Mouse (Mus musculus): ENCODE measurements around the gene Calhm6. TPM values are rescaled to one million over a fixed set of nuclear protein-coding genes. Genes with fewer than 3 reads are reported as not detected.
A peak's percentile ranks its signal among the peaks of the same experiment; 100 is the strongest.

Gene Calhm6
- polyA plus RNA-seq, 1 experiment from 2014 or later = 0.42 TPM

DNA sequence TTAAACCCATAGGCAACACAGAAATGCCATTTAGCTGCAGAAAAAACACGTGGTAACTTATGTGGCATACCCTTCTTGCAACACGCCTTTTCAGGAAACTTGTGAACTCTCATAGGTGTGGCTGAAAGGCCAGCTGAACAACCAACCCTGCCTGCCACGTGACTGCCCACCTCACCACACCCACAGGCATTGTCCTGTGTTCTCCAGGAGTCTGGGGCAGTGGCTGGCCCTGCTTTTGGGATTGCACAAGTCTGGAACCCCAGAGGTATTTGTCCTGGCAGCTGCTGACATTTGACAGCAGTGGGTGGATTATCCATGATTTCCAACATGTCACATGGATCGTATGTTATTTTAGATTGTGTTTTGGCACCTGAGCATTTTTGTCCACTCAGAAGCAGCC lies 12.0 kb upstream of the Calhm6 start:
- Histone ChIP-seq H3K4me1 (no peaks in the 10 kb centered on the region), H3K4me2 (replicated peaks) (no peak overlapping the region), H3K36me3 (no peaks in the 10 kb centered on the region), H3K4me3 (no peak overlapping the region), H3K27me3 (no peaks in the 10 kb centered on the region), H3K9ac (replicated peaks) (no peak overlapping the region), H3K9me3 (no peaks in the 10 kb centered on the region), H3K27ac (replicated peaks) (no peak overlapping the region)
- no peak for ATAC-seq (replicated peaks)
- whole genome bisulfite sequencing = 69% methylated on average over 4 of the region's 4 CpGs

DNA sequence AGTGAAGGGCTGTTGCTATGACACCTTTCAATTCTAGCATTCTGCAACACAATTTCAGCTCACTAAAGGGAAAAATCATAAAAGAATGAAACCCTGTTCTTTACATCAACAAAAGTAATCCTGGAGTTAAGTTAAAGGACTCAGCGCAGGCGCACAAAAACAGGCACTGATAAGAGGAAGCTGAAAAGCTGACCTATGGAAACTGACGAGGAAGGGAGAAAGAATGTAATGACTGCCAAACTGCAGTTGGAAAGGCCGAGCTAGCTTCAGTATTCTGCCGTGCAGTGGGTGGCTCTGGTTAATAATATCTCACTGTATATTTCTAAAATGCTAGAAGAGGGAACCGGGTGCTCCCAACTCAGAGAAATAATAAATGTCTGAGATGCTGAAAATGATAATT lies 10.2 kb upstream of the Calhm6 start:
- Histone ChIP-seq H3K4me1 (no peaks in the 10 kb centered on the region), H3K4me3 (no peak overlapping the region), H3K9me3 (no peaks in the 10 kb centered on the region), H3K9ac (replicated peaks) (no peak overlapping the region), H3K27ac (replicated peaks) (no peak overlapping the region), H3K27me3 (no peaks in the 10 kb centered on the region), H3K4me2 (replicated peaks) (no peak overlapping the region), H3K36me3 (no peaks in the 10 kb centered on the region)
- no peak for ATAC-seq (replicated peaks)
- 72% methylated on average over 6 of the region's 6 CpGs for WGBS

DNA sequence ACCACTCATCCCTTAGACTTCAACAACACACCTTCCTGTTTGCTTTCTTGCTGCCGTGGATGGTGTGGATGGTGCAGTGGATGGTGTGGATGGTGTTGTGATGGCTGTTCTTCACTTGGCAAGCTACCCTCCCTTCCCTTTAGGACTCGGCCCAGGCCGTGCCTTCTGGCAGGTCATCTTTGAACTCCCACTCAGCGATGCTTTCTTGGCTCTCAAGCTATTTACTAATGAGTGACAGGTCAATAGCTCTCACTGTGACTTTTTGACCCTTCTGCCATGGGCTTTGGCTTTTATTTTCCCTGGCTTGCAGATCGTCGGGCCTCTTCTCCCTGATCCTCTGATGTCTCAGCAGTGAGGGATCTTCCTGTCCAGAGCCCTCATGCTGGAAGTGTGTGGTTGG lies 8.6 kb upstream of the Calhm6 start:
- Histone ChIP-seq H3K4me2 (replicated peaks) (no peak overlapping the region), H3K4me3 (no peak overlapping the region), H3K4me1 (no peaks in the 10 kb centered on the region), H3K9me3 (no peaks in the 10 kb centered on the region), H3K36me3 (no peaks in the 10 kb centered on the region), H3K9ac (replicated peaks) (no peak overlapping the region), H3K27ac (replicated peaks) (no peak overlapping the region), H3K27me3 (no peaks in the 10 kb centered on the region)
- no peak for ATAC-seq (replicated peaks)
- WGBS = 34% methylated on average over 6 of the region's 6 CpGs

DNA sequence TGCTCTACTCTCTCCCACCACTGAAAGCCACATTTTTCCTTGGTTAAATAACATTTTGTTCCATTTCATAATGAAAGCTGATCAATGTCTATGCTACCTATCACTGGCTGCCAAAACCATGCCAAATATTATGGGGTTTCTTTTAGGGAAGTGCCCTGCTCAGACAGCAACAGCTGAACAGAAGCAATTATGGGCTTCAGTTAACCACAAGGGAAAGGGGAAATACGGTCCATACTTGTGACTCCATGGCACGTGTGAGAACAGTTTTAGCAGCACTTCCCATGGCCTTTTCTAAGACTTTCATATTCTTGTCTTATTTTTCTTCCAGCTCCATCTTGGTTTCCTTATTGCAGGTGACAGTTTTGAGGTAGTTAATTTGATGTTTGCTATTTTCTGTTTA lies 3.6 kb upstream of the Calhm6 start:
- no peak overlapping the region for H3K27ac ChIP-seq (replicated peaks)
- H3K4me3 ChIP-seq = no peak overlapping the region
- no peak for ATAC-seq (replicated peaks)
- H3K9me3 ChIP-seq = no peaks in the 10 kb centered on the region
- 81% methylated on average over 2 of the region's 2 CpGs for WGBS
- no peak overlapping the region for H3K4me2 ChIP-seq (replicated peaks)
- no peaks in the 10 kb centered on the region for H3K27me3 ChIP-seq
- no peaks in the 10 kb centered on the region for H3K36me3 ChIP-seq
- H3K9ac ChIP-seq (replicated peaks) = no peak overlapping the region
- H3K4me1 ChIP-seq = no peaks in the 10 kb centered on the region

DNA sequence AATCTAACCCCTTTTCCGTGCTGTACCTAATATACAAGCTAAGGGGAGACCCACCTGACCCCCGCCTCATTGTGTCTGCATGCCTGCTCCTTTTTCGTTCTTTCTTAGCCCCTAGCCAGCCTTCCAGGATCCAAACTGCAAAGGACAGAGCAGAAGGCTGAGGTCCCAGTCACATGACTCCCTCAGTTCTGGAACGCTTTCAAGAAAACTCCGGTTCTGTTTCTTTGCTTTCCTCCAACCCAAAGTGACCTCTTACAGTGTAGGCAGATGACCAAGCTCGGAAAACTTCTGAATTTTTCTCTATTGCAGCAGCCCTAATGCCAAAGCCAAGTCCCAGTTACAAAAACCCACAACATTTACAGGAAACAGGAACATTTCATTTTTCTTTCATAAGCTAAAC lies 607 bp upstream of the Calhm6 start:
- H3K9ac ChIP-seq (replicated peaks) = no peak overlapping the region
- WGBS = 83% methylated on average over 6 of the region's 6 CpGs

DNA sequence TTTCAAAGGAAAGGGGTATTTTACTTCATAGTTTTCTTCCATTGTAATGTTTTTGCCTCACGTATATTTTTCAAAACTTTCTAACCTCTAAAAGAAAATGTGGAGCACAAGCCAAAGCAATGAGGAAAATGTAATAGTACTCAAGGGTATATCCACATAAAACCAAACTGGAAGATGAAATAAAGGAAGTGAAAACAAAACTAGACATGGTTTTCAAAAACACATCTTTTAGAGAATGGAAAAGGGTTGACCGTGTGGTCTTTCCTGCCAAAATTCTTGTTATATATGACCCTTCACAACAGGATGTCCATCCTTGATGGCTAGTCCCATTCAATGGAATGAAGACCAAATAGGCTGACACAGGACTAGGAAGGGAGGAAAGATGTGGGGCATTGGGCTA lies 9.4 kb downstream of the Calhm6 start:
- Histone ChIP-seq H3K27ac (replicated peaks) (no peak overlapping the region), H3K9me3 (no peaks in the 10 kb centered on the region), H3K27me3 (no peaks in the 10 kb centered on the region), H3K4me3 (no peak overlapping the region), H3K9ac (replicated peaks) (no peak overlapping the region), H3K4me1 (no peaks in the 10 kb centered on the region), H3K36me3 (no peaks in the 10 kb centered on the region), H3K4me2 (replicated peaks) (no peak overlapping the region)
- WGBS = 91% methylated on average over 2 of the region's 2 CpGs
- ATAC-seq (replicated peaks) = no peak

More for the DNA sequence above, 607 bp upstream of the Calhm6 start:
- H3K4me2 ChIP-seq (replicated peaks) = no peak overlapping the region
- no peak for ATAC-seq (replicated peaks)
- no peaks in the 10 kb centered on the region for H3K27me3 ChIP-seq
- H3K4me1 ChIP-seq = no peaks in the 10 kb centered on the region
- H3K4me3 ChIP-seq = no peak overlapping the region
- no peak overlapping the region for H3K27ac ChIP-seq (replicated peaks)
- no peaks in the 10 kb centered on the region for H3K36me3 ChIP-seq
- H3K9me3 ChIP-seq = no peaks in the 10 kb centered on the region

DNA sequence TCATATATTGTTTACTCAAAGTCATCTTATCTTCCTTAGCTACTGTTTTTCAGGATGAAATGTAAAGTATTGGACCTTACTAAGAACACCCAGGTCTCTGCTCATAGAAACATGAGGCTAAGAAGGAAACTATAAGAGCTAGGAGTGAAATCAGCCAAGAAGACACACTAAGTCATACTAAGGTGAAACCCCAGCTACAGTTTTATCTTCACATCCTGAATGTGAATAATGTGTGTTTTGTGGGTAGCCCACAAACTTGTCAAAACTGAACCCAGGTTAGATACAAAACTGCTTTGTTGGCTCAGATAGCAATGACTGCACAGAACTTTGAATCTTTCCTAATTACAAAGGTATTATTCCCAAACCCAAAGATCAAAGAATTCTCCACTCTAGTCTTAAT lies 10.0 kb downstream of the Calhm6 start:
- no peaks in the 10 kb centered on the region for H3K27me3 ChIP-seq
- H3K9ac ChIP-seq (replicated peaks) = no peak overlapping the region
- no peak overlapping the region for H3K4me3 ChIP-seq
- no peak overlapping the region for H3K4me2 ChIP-seq (replicated peaks)
- no peak overlapping the region for H3K27ac ChIP-seq (replicated peaks)
- no peaks in the 10 kb centered on the region for H3K36me3 ChIP-seq
- ATAC-seq (replicated peaks) = no peak
- no peaks in the 10 kb centered on the region for H3K4me1 ChIP-seq
- H3K9me3 ChIP-seq = no peaks in the 10 kb centered on the region

DNA sequence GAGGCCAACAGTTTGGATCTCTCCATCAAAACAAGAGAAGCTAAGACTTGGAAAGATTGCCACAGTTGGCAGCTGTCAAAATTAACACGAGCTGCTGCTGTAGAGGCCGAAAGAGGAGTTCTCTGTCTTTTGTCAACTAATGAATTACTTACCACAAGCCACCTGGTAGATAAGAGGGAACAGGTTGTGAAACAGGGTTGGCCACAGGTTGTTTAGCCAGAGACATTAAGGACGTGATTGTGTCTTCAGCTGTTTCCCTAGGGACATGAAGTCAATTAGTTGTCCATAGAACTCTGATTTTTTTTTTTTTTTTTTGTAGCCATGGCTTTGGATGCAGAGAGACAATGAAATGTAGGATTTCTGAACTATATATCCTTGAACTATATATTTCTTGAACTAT lies 10.7 kb downstream of the Calhm6 start:
- H3K36me3 ChIP-seq = no peaks in the 10 kb centered on the region
- H3K4me2 ChIP-seq (replicated peaks) = no peak overlapping the region
- no peak overlapping the region for H3K9ac ChIP-seq (replicated peaks)
- whole genome bisulfite sequencing = 60% methylated on average over 3 of the region's 3 CpGs
- no peaks in the 10 kb centered on the region for H3K4me1 ChIP-seq
- H3K27me3 ChIP-seq = no peaks in the 10 kb centered on the region
- no peak for ATAC-seq (replicated peaks)
- no peak overlapping the region for H3K4me3 ChIP-seq
- H3K9me3 ChIP-seq = no peaks in the 10 kb centered on the region
- no peak overlapping the region for H3K27ac ChIP-seq (replicated peaks)

DNA sequence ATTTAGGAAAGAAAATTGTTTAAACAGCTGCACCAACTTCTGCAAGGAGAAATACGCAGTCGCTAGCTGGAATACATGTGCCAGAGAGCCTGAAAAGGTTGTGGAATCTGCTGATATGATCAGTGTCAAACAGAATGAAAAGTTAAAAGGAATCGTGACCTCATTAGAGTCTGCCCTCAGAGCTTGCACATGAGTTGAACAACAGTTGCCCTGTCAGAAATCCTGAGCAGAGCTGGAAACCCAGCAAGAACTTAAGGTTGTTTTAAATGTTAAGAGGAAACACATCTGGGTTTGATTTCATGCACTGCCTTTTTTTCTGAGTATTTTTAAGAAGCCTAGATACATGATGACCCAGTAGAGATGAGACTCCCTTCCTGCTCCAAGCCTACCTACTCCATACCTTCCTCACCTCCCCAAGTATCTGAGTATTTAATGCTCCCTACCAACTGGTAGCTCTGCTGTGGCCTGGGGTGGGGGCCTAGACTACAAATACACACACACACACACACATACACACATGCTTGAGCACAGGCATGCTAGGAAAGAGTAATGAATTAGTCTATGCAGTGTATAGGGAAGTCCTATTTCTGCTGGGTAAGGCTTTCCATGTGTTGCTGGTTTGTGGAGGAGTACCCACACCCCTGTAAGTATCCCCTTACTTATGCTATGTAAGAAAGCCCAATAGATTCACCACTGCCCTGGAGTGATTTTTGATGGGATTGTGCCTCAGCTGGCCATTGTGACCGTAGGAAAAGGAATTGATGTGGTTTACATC lies 15.6 kb downstream of the Calhm6 start:
- WGBS = 83% methylated on average over 4 of the region's 4 CpGs

DNA sequence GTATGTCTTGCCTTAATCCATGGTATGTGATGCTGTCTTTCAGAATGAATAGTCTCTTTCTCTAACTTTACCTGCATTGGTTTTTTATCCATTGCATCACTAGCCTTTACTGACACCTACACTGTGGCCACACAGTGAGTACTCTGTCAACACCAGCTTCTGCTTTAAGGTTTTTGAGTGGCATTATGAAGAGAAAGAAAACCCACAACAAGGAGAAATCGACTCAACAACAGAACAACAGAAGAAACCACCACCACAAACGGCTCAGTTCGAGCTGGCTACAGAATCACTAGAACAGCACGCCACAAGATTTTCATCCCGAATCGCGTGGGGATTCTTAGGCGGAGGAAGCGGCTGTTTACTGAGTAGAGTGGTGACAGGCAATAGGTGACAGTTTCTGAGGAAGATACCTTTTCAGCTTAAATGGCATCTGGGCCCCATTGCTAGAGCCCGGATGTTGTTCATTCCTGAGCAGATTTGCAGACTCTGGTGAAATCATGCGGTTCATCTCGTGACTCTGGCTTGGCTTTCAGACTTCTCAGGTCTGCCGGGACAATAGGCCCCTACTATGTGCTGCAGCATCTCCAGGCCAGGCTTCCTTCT lies 16.8 kb downstream of the Calhm6 start:
- Histone ChIP-seq H3K9me3 (no peaks in the 10 kb centered on the region), H3K9ac (replicated peaks) (no peak overlapping the region), H3K27ac (replicated peaks) (no peak overlapping the region), H3K4me1 (no peaks in the 10 kb centered on the region), H3K4me2 (replicated peaks) (no peak overlapping the region), H3K36me3 (no peaks in the 10 kb centered on the region), H3K27me3 (no peaks in the 10 kb centered on the region), H3K4me3 (no peak overlapping the region)
- no peak for ATAC-seq (replicated peaks)
- WGBS = 83% methylated on average over 13 of the region's 13 CpGs

More for the DNA sequence above, 15.6 kb downstream of the Calhm6 start:
- H3K4me1 ChIP-seq = no peaks in the 10 kb centered on the region
- no peak overlapping the region for H3K9ac ChIP-seq (replicated peaks)
- no peaks in the 10 kb centered on the region for H3K9me3 ChIP-seq
- H3K27me3 ChIP-seq = no peaks in the 10 kb centered on the region
- H3K4me3 ChIP-seq = no peak overlapping the region
- no peaks in the 10 kb centered on the region for H3K36me3 ChIP-seq
- no peak for ATAC-seq (replicated peaks)
- no peak overlapping the region for H3K4me2 ChIP-seq (replicated peaks)
- no peak overlapping the region for H3K27ac ChIP-seq (replicated peaks)

DNA sequence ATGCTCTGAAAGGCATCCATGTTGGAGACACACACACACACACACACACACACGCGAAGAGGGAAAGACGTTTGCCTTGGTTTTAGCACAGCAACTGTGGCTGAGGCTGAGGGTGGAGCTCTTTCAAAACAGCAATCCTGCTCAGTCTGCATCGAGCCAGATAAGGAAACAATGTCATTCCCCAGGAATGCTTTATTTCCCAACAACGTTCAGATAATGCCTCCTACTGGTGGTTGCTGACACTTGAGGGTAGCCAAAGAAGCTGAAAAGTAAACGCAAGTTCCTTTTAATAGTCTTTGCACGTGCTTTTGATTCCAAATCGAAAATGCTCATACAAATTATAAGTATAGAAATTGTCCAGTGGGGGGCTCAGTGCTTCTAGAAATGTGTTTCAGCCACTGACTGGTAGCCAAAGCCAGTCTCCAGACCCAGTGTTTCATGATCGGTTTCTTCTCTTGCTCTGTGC lies 31.3 kb downstream of the Calhm6 start, which contains the start of gene Calhm5:
Gene Calhm5, minus strand, starts transcription at position 102 of the 466 bp plus-strand sequence.
- whole genome bisulfite sequencing = 23% methylated on average over 9 of the region's 9 CpGs
- H3K27ac ChIP-seq (replicated peaks) = no peak within 1 kb of the TSS
- peak within 1 kb of the TSS; percentile 17 for H3K4me3 ChIP-seq

DNA sequence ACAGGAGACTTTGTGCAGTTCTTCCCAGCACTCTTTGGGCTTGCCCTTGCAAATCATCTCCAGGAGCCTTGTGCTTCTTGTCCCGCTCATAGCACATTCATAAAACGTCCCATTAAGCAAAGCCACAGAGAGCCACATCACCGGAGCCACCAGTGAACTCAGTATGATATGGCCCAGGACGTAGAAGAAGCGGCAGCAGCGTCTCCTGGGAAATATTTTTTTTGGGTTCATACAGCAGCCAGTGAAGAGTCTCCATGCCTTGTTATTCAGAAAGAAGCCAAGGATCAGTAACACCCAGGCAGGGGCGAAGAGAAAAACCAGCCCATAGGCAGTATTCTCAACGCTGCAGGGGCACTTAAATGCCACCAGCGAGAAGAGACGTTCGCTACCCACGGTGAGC lies 31.8 kb downstream of the Calhm6 start:
- H3K36me3 ChIP-seq = no peaks in the 10 kb centered on the region
- no peaks in the 10 kb centered on the region for H3K9me3 ChIP-seq
- whole genome bisulfite sequencing = 61% methylated on average over 12 of the region's 12 CpGs
- peak; percentile 15 for ATAC-seq (replicated peaks)
- no peaks in the 10 kb centered on the region for H3K4me1 ChIP-seq
- no peak overlapping the region for H3K9ac ChIP-seq (replicated peaks)
- no peaks in the 10 kb centered on the region for H3K27me3 ChIP-seq
- H3K4me2 ChIP-seq (replicated peaks) = peak overlapping the region; percentile 33
- H3K4me3 ChIP-seq = peak overlapping the region; percentile 17
- H3K27ac ChIP-seq (replicated peaks) = no peak overlapping the region

More for the DNA sequence above, 31.3 kb downstream of the Calhm6 start, which contains the start of gene Calhm5:
- H3K9me3 ChIP-seq = no peaks in the 10 kb centered on the region
- H3K9ac ChIP-seq (replicated peaks) = no peak within 1 kb of the TSS
- no peaks in the 10 kb centered on the region for H3K36me3 ChIP-seq
- H3K4me2 ChIP-seq (replicated peaks) = peak within 1 kb of the TSS; percentile 33
- ATAC-seq (replicated peaks) = peak; percentile 68
- H3K4me1 ChIP-seq = no peaks in the 10 kb centered on the region
- no peaks in the 10 kb centered on the region for H3K27me3 ChIP-seq
